Mouse (Mus musculus) hindbrain, embryonic 16.5 days (tissue): Measurements from ENCODE around the gene Rtn4rl1. TPM values are rescaled to one million over a fixed set of nuclear protein-coding genes. Genes with fewer than 3 reads are reported as not detected.

Source experiments
- ATAC-seq: fragments of 200-750 bp; cut with Nextera tagmentation; 2 replicates; pipeline ENCODE4 v1.8.0; 2017; ENCODE audit warnings: moderate TSS enrichment, moderate library complexity
- H3K27ac ChIP-seq: fragments of 300-500 bp; sonication (generic); 2 replicates; pipeline ENCODE4 v1.5.1; 2014; ENCODE audit warnings: low read depth, mild to moderate bottlenecking, control low read depth, low read length, moderate library complexity
- H3K27me3 ChIP-seq: fragments of 300-500 bp; sonication (generic); replicated peaks from 2 replicates; pipeline ENCODE4 v1.6.1; 2014; ENCODE audit warnings: low read length; ENCODE audit not compliant: control insufficient read depth, insufficient read depth
- H3K36me3 ChIP-seq: fragments of 300-500 bp; sonication (generic); 2 replicates; pipeline ENCODE4 v1.6.1; 2014; ENCODE audit warnings: mild to moderate bottlenecking, low read length, moderate library complexity, mixed read lengths; ENCODE audit not compliant: control insufficient read depth, insufficient read depth
- H3K4me1 ChIP-seq: fragments of 300-500 bp; sonication (generic); 2 replicates; pipeline ENCODE4 v1.6.1; 2014; ENCODE audit warnings: low read depth, low read length; ENCODE audit not compliant: control insufficient read depth, insufficient read depth
- H3K4me2 ChIP-seq: fragments of 300-500 bp; sonication (generic); 2 replicates; pipeline ENCODE4 v1.6.1; 2014; ENCODE audit warnings: mild to moderate bottlenecking, low read length, control low read depth, moderate library complexity
- H3K4me3 ChIP-seq: fragments of 300-500 bp; sonication (generic); 2 replicates; pipeline ENCODE4 v1.5.1; 2014; ENCODE audit warnings: mild to moderate bottlenecking, low read length, control low read depth, moderate library complexity
- H3K9ac ChIP-seq: fragments of 300-500 bp; sonication (generic); 2 replicates; pipeline ENCODE4 v1.6.1; 2014; ENCODE audit warnings: low read depth, mild to moderate bottlenecking, control low read depth, low read length, moderate library complexity
- H3K9me3 ChIP-seq: fragments of 300-500 bp; sonication (generic); 2 replicates; pipeline ENCODE4 v1.6.1; 2014; ENCODE audit warnings: mild to moderate bottlenecking, low read length, moderate library complexity; ENCODE audit not compliant: control insufficient read depth
- WGBS: fragments of 180-500 bp; shearing (Covaris S2); extraction: QIAGEN DNeasy Blood & Tissue Kit; methylation state at CpG from one replicate; pipeline ENCODE4 v1.1.7; 2014; 5-methylcytosine and 5-hydroxymethylcytosine counted together
- polyA plus RNA-seq: library from polyadenylated mRNA; unstranded; fragments of >200 nt; fragmentation: Nextera tagmentation; extraction: Ambion mirVana; gene quantifications from 2 replicates; pipeline ENCODE4 v1.2.1, GENCODE M21; 2015

Rtn4rl1 gene
- polyA plus RNA-seq, 1 experiment from 2014 or later: 10.7 TPM

- H3K9ac ChIP-seq: no peak overlapping the region
- H3K36me3 ChIP-seq: no peaks in the 10 kb centered on the region
- H3K9me3 ChIP-seq: no peaks in the 10 kb centered on the region
- H3K4me3 ChIP-seq: no peak overlapping the region
- H3K4me1 ChIP-seq: peaks cover 15% of the 10 kb centered on the region
- no peak overlapping the region for H3K27ac ChIP-seq
- H3K4me2 ChIP-seq: no peak overlapping the region
- H3K27me3 ChIP-seq: no peaks in the 10 kb centered on the region
- no peak for ATAC-seq
- WGBS: 76% methylated on average over 8 of the region's 8 CpGs
Measured at GRCm38 (mm10) chr11:75246589-75246988, 53.0 kb downstream of the Rtn4rl1 start.

- H3K4me1 ChIP-seq: peaks cover 15% of the 10 kb centered on the region
- no peaks in the 10 kb centered on the region for H3K9me3 ChIP-seq
- no peak overlapping the region for H3K4me2 ChIP-seq
- no peaks in the 10 kb centered on the region for H3K27me3 ChIP-seq
- 93% methylated on average over 10 of the region's 10 CpGs for WGBS
- no peak overlapping the region for H3K9ac ChIP-seq
- H3K4me3 ChIP-seq: no peak overlapping the region
- H3K27ac ChIP-seq: no peak overlapping the region
- no peaks in the 10 kb centered on the region for H3K36me3 ChIP-seq
- ATAC-seq: no peak
Measured at GRCm38 (mm10) chr11:75247137-75247730, 53.7 kb downstream of the Rtn4rl1 start.

GRCm38 (mm10) chr11:75249588-75249987, 56.0 kb downstream of the Rtn4rl1 start:
- Histone ChIP-seq H3K4me1 (peaks cover 15% of the 10 kb centered on the region), H3K9ac (no peak overlapping the region), H3K27ac (no peak overlapping the region), H3K9me3 (no peaks in the 10 kb centered on the region), H3K4me2 (no peak overlapping the region), H3K4me3 (no peak overlapping the region), H3K27me3 (no peaks in the 10 kb centered on the region), H3K36me3 (no peaks in the 10 kb centered on the region)
- WGBS: 75% methylated on average over 9 of the region's 9 CpGs
- ATAC-seq: no peak

- ATAC-seq: no peak
Measured at GRCm38 (mm10) chr11:75251006-75251512, 57.5 kb downstream of the Rtn4rl1 start.

GRCm38 (mm10) chr11:75251557-75252070, 58.0 kb downstream of the Rtn4rl1 start:
- H3K4me2 ChIP-seq: no peak overlapping the region
- ATAC-seq: no peak
- 51% methylated on average over 7 of the region's 7 CpGs for WGBS
- no peak overlapping the region for H3K9ac ChIP-seq
- H3K27me3 ChIP-seq: no peaks in the 10 kb centered on the region
- no peaks in the 10 kb centered on the region for H3K9me3 ChIP-seq
- H3K4me3 ChIP-seq: no peak overlapping the region
- peaks cover 6% of the 10 kb centered on the region for H3K4me1 ChIP-seq
- H3K36me3 ChIP-seq: no peaks in the 10 kb centered on the region
- no peak overlapping the region for H3K27ac ChIP-seq

More at GRCm38 (mm10) chr11:75251006-75251512, 57.5 kb downstream of the Rtn4rl1 start:
- Histone ChIP-seq H3K27me3 (no peaks in the 10 kb centered on the region), H3K4me3 (no peak overlapping the region), H3K36me3 (no peaks in the 10 kb centered on the region), H3K27ac (no peak overlapping the region), H3K4me1 (peaks cover 6% of the 10 kb centered on the region), H3K9me3 (no peaks in the 10 kb centered on the region), H3K9ac (no peak overlapping the region), H3K4me2 (no peak overlapping the region)
- 76% methylated on average over 4 of the region's 4 CpGs for WGBS

GRCm38 (mm10) chr11:75254252-75254912, 60.8 kb downstream of the Rtn4rl1 start:
- Histone ChIP-seq H3K4me3 (no peak overlapping the region), H3K9ac (no peak overlapping the region), H3K27ac (no peak overlapping the region), H3K4me2 (no peak overlapping the region), H3K36me3 (no peaks in the 10 kb centered on the region), H3K4me1 (no peaks in the 10 kb centered on the region; the same call in 1 of the 2 replicates), H3K27me3 (no peaks in the 10 kb centered on the region), H3K9me3 (no peaks in the 10 kb centered on the region)
- WGBS: 74% methylated on average over 13 of the region's 13 CpGs
- ATAC-seq: no peak

GRCm38 (mm10) chr11:75255330-75255729, 61.7 kb downstream of the Rtn4rl1 start:
- ATAC-seq: no peak

GRCm38 (mm10) chr11:75257056-75257648, 63.6 kb downstream of the Rtn4rl1 start:
- Histone ChIP-seq H3K9me3 (no peaks in the 10 kb centered on the region), H3K4me3 (no peak overlapping the region), H3K27me3 (no peaks in the 10 kb centered on the region), H3K27ac (no peak overlapping the region), H3K9ac (no peak overlapping the region), H3K4me2 (no peak overlapping the region), H3K36me3 (no peaks in the 10 kb centered on the region), H3K4me1 (peaks cover 9% of the 10 kb centered on the region)
- WGBS: 71% methylated on average over 4 of the region's 4 CpGs
- ATAC-seq: no peak

More at GRCm38 (mm10) chr11:75255330-75255729, 61.7 kb downstream of the Rtn4rl1 start:
- WGBS: 91% methylated on average over 5 of the region's 5 CpGs
- Histone ChIP-seq H3K9me3 (no peaks in the 10 kb centered on the region), H3K27me3 (no peaks in the 10 kb centered on the region), H3K4me1 (peaks cover 5% of the 10 kb centered on the region), H3K36me3 (no peaks in the 10 kb centered on the region), H3K27ac (no peak overlapping the region), H3K4me2 (no peak overlapping the region), H3K4me3 (no peak overlapping the region), H3K9ac (no peak overlapping the region)

- Histone ChIP-seq H3K27me3 (no peaks in the 10 kb centered on the region), H3K4me2 (no peak overlapping the region), H3K9ac (no peak overlapping the region), H3K36me3 (no peaks in the 10 kb centered on the region), H3K4me3 (no peak overlapping the region), H3K9me3 (no peaks in the 10 kb centered on the region), H3K27ac (no peak overlapping the region), H3K4me1 (peaks cover 22% of the 10 kb centered on the region)
- ATAC-seq: no peak
- WGBS: 69% methylated on average over 6 of the region's 6 CpGs
Measured at GRCm38 (mm10) chr11:75259416-75259815, 65.8 kb downstream of the Rtn4rl1 start.
